Mouse (Mus musculus) hindbrain, embryonic 10.5 days (tissue): ENCODE measurements around the gene Adam8. TPM values are rescaled to one million over a fixed set of nuclear protein-coding genes. Genes with fewer than 3 reads are reported as not detected.

Experiments
- DNase-seq: peaks from one replicate; pipeline ENCODE4 v3.0.0-alpha.2; 2017; ENCODE audit warnings: low spot score
- H3K27ac ChIP-seq: fragments of 300-500 bp; sonication (generic); 2 replicates; pipeline ENCODE4 v1.5.1; 2016; ENCODE audit warnings: mild to moderate bottlenecking, moderate library complexity
- H3K27me3 ChIP-seq: fragments of 300-500 bp; sonication (generic); 2 replicates; pipeline ENCODE4 v1.6.1; 2016; ENCODE audit warnings: mild to moderate bottlenecking; ENCODE audit not compliant: poor library complexity, insufficient read depth, severe bottlenecking
- H3K36me3 ChIP-seq: fragments of 300-500 bp; sonication (generic); 2 replicates; pipeline ENCODE4 v1.6.1; 2016; ENCODE audit warnings: mild to moderate bottlenecking, moderate library complexity
- H3K4me1 ChIP-seq: fragments of 300-500 bp; sonication (generic); replicated peaks from 2 replicates; pipeline ENCODE4 v1.6.1; 2016; ENCODE audit warnings: mild to moderate bottlenecking
- H3K4me3 ChIP-seq: fragments of 300-500 bp; sonication (generic); 2 replicates; pipeline ENCODE4 v1.5.1; 2016; ENCODE audit warnings: mild to moderate bottlenecking, moderate library complexity
- H3K9me3 ChIP-seq: fragments of 300-500 bp; sonication (generic); 2 replicates; pipeline ENCODE4 v1.6.1; 2016; ENCODE audit warnings: mild to moderate bottlenecking, moderate library complexity
- WGBS: fragments of 180-500 bp; shearing (Covaris S2); methylation state at CpG from one replicate; pipeline ENCODE4 v1.1.7; 2016; 5-methylcytosine and 5-hydroxymethylcytosine counted together
- polyA plus RNA-seq: library from polyadenylated mRNA; unstranded; fragments of >200 nt; fragmentation: Nextera tagmentation; extraction: Ambion mirVana; gene quantifications from 2 replicates; pipeline ENCODE4 v1.2.1, GENCODE M21; 2016

Gene Adam8
- polyA plus RNA-seq, 1 experiment from 2014 or later, result 4.1 TPM

GRCm38 (mm10) chr7:139972923-139973331 lies 19.4 kb downstream of the Adam8 start:
- Histone ChIP-seq H3K36me3 (no peaks in the 10 kb centered on the region), H3K9me3 (no peaks in the 10 kb centered on the region), H3K27me3 (peaks cover 23% of the 10 kb centered on the region), H3K4me1 (peaks cover 20% of the 10 kb centered on the region), H3K27ac (no peak overlapping the region), H3K4me3 (no peak overlapping the region)
- DNase-seq, result no peak

- H3K4me1 ChIP-seq, result peaks cover 24% of the 10 kb centered on the region
- H3K27me3 ChIP-seq, result peaks cover 29% of the 10 kb centered on the region
- DNase-seq, result no peak
- H3K36me3 ChIP-seq, result no peaks in the 10 kb centered on the region
- no peaks in the 10 kb centered on the region for H3K9me3 ChIP-seq
- 74% methylated on average over 6 of the region's 6 CpGs for WGBS
- H3K27ac ChIP-seq, result no peak overlapping the region
- H3K4me3 ChIP-seq, result no peak overlapping the region
These were observed 20.9 kb downstream of the Adam8 start for GRCm38 (mm10) chr7:139971436-139971835.

- Histone ChIP-seq H3K9me3 (no peaks in the 10 kb centered on the region), H3K27ac (no peak overlapping the region), H3K4me3 (no peak overlapping the region), H3K4me1 (peaks cover 24% of the 10 kb centered on the region), H3K27me3 (peaks cover 29% of the 10 kb centered on the region), H3K36me3 (no peaks in the 10 kb centered on the region)
- DNase-seq, result no peak
- WGBS, result 86% methylated on average over 5 of the region's 5 CpGs
These were observed 21.4 kb downstream of the Adam8 start for GRCm38 (mm10) chr7:139970979-139971378.

GRCm38 (mm10) chr7:139970216-139970919 lies 22.0 kb downstream of the Adam8 start:
- H3K27ac ChIP-seq, result no peak overlapping the region
- no peak overlapping the region for H3K4me3 ChIP-seq
- H3K36me3 ChIP-seq, result no peaks in the 10 kb centered on the region
- DNase-seq, result no peak
- H3K4me1 ChIP-seq, result peaks cover 24% of the 10 kb centered on the region
- H3K9me3 ChIP-seq, result no peaks in the 10 kb centered on the region
- WGBS, result 76% methylated on average over 10 of the region's 10 CpGs
- peaks cover 29% of the 10 kb centered on the region for H3K27me3 ChIP-seq

GRCm38 (mm10) chr7:139969348-139970130 lies 22.8 kb downstream of the Adam8 start:
- H3K27ac ChIP-seq, result no peak overlapping the region
- no peak overlapping the region for H3K4me3 ChIP-seq
- H3K4me1 ChIP-seq, result peaks cover 24% of the 10 kb centered on the region
- WGBS, result 31% methylated on average over 10 of the region's 10 CpGs
- no peaks in the 10 kb centered on the region for H3K9me3 ChIP-seq
- H3K27me3 ChIP-seq, result peaks cover 29% of the 10 kb centered on the region
- peak; percentile 80 for DNase-seq
- no peaks in the 10 kb centered on the region for H3K36me3 ChIP-seq

GRCm38 (mm10) chr7:139968428-139968827 lies 23.9 kb downstream of the Adam8 start:
- no peak for DNase-seq
- Histone ChIP-seq H3K4me3 (no peak overlapping the region), H3K27me3 (peaks cover 29% of the 10 kb centered on the region), H3K36me3 (no peaks in the 10 kb centered on the region), H3K27ac (no peak overlapping the region), H3K9me3 (no peaks in the 10 kb centered on the region), H3K4me1 (peaks cover 24% of the 10 kb centered on the region)
- 50% methylated on average over 5 of the region's 5 CpGs for WGBS

- peaks cover 29% of the 10 kb centered on the region for H3K27me3 ChIP-seq
- H3K4me3 ChIP-seq, result no peak overlapping the region
- no peaks in the 10 kb centered on the region for H3K9me3 ChIP-seq
- H3K27ac ChIP-seq, result no peak overlapping the region
- WGBS, result 16% methylated on average over 4 of the region's 4 CpGs
- peaks cover 24% of the 10 kb centered on the region for H3K4me1 ChIP-seq
- no peaks in the 10 kb centered on the region for H3K36me3 ChIP-seq
- DNase-seq, result no peak
These were observed 25.2 kb downstream of the Adam8 start for GRCm38 (mm10) chr7:139967175-139967574.

GRCm38 (mm10) chr7:139963814-139964213 lies 28.5 kb downstream of the Adam8 start:
- Histone ChIP-seq H3K27me3 (peaks cover 23% of the 10 kb centered on the region), H3K9me3 (no peaks in the 10 kb centered on the region), H3K36me3 (no peaks in the 10 kb centered on the region), H3K4me1 (peaks cover 8% of the 10 kb centered on the region), H3K27ac (no peak overlapping the region), H3K4me3 (no peak overlapping the region)
- WGBS, result 62% methylated on average over 4 of the region's 4 CpGs
- no peak for DNase-seq

GRCm38 (mm10) chr7:139961141-139961540 lies 31.2 kb downstream of the Adam8 start:
- Histone ChIP-seq H3K27ac (no peak overlapping the region), H3K4me1 (peaks cover 7% of the 10 kb centered on the region), H3K27me3 (peaks cover 25% of the 10 kb centered on the region), H3K4me3 (no peak overlapping the region), H3K9me3 (no peaks in the 10 kb centered on the region), H3K36me3 (no peaks in the 10 kb centered on the region)
- 88% methylated on average over 10 of the region's 10 CpGs for WGBS
- no peak for DNase-seq

- Histone ChIP-seq H3K27ac (no peak overlapping the region; the same call in 1 of the 2 replicates), H3K27me3 (peaks cover 35% of the 10 kb centered on the region), H3K9me3 (no peaks in the 10 kb centered on the region), H3K36me3 (no peaks in the 10 kb centered on the region), H3K4me1 (peaks cover 7% of the 10 kb centered on the region), H3K4me3 (no peak overlapping the region)
- 40% methylated on average over 11 of the region's 11 CpGs for WGBS
- no peak for DNase-seq
These were observed 34.4 kb downstream of the Adam8 start for GRCm38 (mm10) chr7:139957958-139958357.

- H3K4me1 ChIP-seq, result peaks cover 8% of the 10 kb centered on the region
- peaks cover 38% of the 10 kb centered on the region for H3K27me3 ChIP-seq
- no peak overlapping the region for H3K4me3 ChIP-seq
- no peak for DNase-seq
- H3K27ac ChIP-seq, result no peak overlapping the region
- 61% methylated on average over 11 of the region's 11 CpGs for WGBS
- no peaks in the 10 kb centered on the region for H3K9me3 ChIP-seq
- no peaks in the 10 kb centered on the region for H3K36me3 ChIP-seq
These were observed 34.9 kb downstream of the Adam8 start for GRCm38 (mm10) chr7:139957437-139957836.

GRCm38 (mm10) chr7:139956658-139957057 lies 35.7 kb downstream of the Adam8 start:
- Histone ChIP-seq H3K9me3 (no peaks in the 10 kb centered on the region), H3K4me3 (no peak overlapping the region), H3K4me1 (peaks cover 16% of the 10 kb centered on the region), H3K27me3 (peaks cover 46% of the 10 kb centered on the region), H3K27ac (no peak overlapping the region), H3K36me3 (no peaks in the 10 kb centered on the region)
- 83% methylated on average over 3 of the region's 3 CpGs for WGBS
- no peak for DNase-seq

GRCm38 (mm10) chr7:139955505-139955904 lies 36.9 kb downstream of the Adam8 start:
- no peaks in the 10 kb centered on the region for H3K36me3 ChIP-seq

More at GRCm38 (mm10) chr7:139955505-139955904, 36.9 kb downstream of the Adam8 start:
- Histone ChIP-seq H3K9me3 (no peaks in the 10 kb centered on the region), H3K27ac (no peak overlapping the region), H3K4me3 (no peak overlapping the region), H3K4me1 (peaks cover 25% of the 10 kb centered on the region), H3K27me3 (peaks cover 42% of the 10 kb centered on the region)
- no peak for DNase-seq
- WGBS, result 85% methylated on average over 4 of the region's 4 CpGs
